Mouse (Mus musculus) ovary, adult 2 months (tissue): ENCODE data around the gene Grtp1. TPM values are rescaled to one million over a fixed set of nuclear protein-coding genes. Genes with fewer than 3 reads are reported as not detected.

Experiments
- polyA plus RNA-seq: library from polyadenylated mRNA; depleted of rRNA; stranded (reverse); fragments of >200 nt; gene quantifications from 2 replicates; pipeline ENCODE4 v1.2.3, GENCODE M21; 2012; rRNA removed

The Grtp1 gene
- polyA plus RNA-seq, result 11.2 and 15.4 TPM in 2 replicates

DNA sequence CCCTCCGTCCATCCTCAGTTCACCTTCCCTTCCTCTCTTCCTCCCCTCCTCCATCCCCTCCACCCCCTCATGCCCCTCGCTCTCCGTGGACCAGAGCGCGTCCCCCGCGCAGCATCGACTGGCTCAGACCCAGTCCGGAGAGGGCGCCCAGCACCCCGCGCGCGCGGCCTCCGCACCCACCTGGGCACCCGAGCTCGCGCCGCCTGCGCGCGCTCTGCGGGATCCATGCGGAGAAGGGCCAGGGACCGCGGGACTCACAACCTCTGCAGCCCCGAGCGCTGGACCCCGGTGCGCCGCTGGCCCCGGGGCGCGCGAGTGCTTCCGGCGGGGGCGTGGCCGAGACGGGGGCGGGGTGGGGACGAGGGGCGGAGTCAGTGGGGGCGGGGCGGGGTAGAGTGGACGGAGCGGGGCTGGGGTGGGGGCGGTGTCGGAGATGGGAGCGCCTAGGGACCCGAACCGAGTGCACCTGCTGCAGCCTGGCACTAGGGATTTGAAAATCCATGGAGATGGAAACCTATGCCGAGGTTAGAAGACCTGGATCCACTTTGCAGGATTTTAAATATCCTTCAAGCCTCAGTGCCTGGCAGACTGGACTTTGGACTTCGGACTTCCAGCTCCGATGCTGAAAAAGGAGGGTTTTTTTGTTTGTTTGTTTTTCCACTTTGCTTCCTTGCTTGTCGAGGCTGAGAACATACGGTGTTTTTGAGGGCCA lies at the start of gene Grtp1:
TSS of gene Grtp1 (minus strand) at position 320 of the 712 bp plus-strand sequence.

DNA sequence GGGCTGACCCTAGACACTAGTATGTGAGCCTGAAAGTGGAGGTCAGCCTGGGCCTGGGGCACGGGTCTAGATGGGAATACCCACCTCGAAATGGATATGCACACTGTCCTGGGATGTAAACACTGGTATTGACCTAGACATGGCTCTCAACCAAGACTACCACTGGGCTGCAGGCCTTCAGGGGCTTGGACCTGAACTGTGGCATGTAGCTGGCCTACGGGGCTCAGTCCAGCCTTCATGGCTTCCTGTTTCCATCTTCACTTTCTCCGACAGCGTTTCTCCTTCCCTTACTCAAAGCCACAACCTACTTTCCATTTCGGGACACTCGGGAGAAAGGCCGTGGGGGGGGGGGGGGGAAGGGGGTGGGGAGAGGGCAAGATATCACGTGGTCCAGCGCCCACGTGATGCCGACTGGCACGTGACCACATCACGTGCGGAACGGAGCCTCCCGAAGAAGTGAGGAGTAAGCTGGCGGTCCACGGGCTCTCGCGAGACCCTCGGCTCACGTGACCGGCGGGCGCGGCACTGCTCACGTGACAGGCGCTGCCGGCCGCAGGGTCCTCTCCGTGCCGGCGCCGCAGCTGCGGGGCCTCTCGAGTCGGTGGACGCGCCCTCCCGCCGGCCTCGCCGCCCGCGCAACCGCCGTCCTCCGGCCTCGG lies 41.6 kb downstream of the Grtp1 start, which contains the start of gene Lamp1:
TSS of gene Lamp1 (plus strand) at position 444 of the 659 bp plus-strand sequence.

Other genes starting within 250 kb of the Grtp1 start
- 0.64 and 0.67 TPM in 2 replicates for gene F7, start 174.6 kb downstream of the Grtp1 start, polyA plus RNA-seq
- gene F10, start 163.3 kb downstream of the Grtp1 start, polyA plus RNA-seq, result 0.76 and 1.3 TPM in 2 replicates
- gene Proz, start 139.7 kb downstream of the Grtp1 start, polyA plus RNA-seq, result 0.47 and 1.4 TPM in 2 replicates
- gene Pcid2, start 95.2 kb downstream of the Grtp1 start, polyA plus RNA-seq, result 34.8 and 35.7 TPM in 2 replicates
- 68.0 and 75.3 TPM in 2 replicates for gene Cul4a, start 95.0 kb downstream of the Grtp1 start, polyA plus RNA-seq
- gene Lamp1, start 41.5 kb downstream of the Grtp1 start, polyA plus RNA-seq, result 665 and 756 TPM in 2 replicates
- 0.06 and 0.08 TPM in 2 replicates for gene Adprhl1, start 53.5 kb upstream of the Grtp1 start, polyA plus RNA-seq
- 27.7 and 31.3 TPM in 2 replicates for gene Dcun1d2, start 87.5 kb upstream of the Grtp1 start, polyA plus RNA-seq
- gene Tmco3, start 87.6 kb upstream of the Grtp1 start, polyA plus RNA-seq, result 46.9 and 49.3 TPM in 2 replicates
- gene Tfdp1, start 138.1 kb upstream of the Grtp1 start, polyA plus RNA-seq, result 44.8 and 56.2 TPM in 2 replicates
- gene Atp4b, start 196.2 kb upstream of the Grtp1 start, polyA plus RNA-seq, result 1.4 and 1.9 TPM in 2 replicates
- gene Grk1, start 204.5 kb upstream of the Grtp1 start, polyA plus RNA-seq, result 0.06 TPM in 1 of 2 replicates, not detected in the other
- gene Tmem255b, start 234.6 kb upstream of the Grtp1 start, polyA plus RNA-seq, result 21.5 and 24.1 TPM in 2 replicates